Mouse (Mus musculus) olfactory bulb, adult 2 months (tissue): ENCODE measurements around the gene Rap1gap2. TPM values are rescaled to one million over a fixed set of nuclear protein-coding genes. Genes with fewer than 3 reads are reported as not detected.

Source experiments
- H3K27ac ChIP-seq: fragments of 200-500 bp; 2 replicates; pipeline ENCODE4 v1.5.1; 2012; ENCODE audit warnings: low read depth, low read length; ENCODE audit not compliant: insufficient read depth
- H3K4me1 ChIP-seq: fragments of 200-500 bp; 2 replicates; pipeline ENCODE4 v1.6.1; 2012; ENCODE audit warnings: low read length; ENCODE audit not compliant: control insufficient read depth, insufficient read depth
- H3K4me3 ChIP-seq: fragments of 200-500 bp; 2 replicates; pipeline ENCODE4 v1.5.1; 2012; ENCODE audit warnings: mild to moderate bottlenecking, low read depth, low read length, moderate library complexity; ENCODE audit not compliant: insufficient read depth
- CTCF ChIP-seq: fragments of 200-500 bp; IDR thresholded peaks from 2 replicates; pipeline ENCODE4 v1.5.1; 2012; ENCODE audit warnings: low read depth, mild to moderate bottlenecking, low read length, moderate library complexity; ENCODE audit not compliant: insufficient read depth
- POLR2A ChIP-seq: fragments of 200-500 bp; IDR thresholded peaks from 2 replicates; pipeline ENCODE4 v1.6.1; 2012; ENCODE audit warnings: mild to moderate bottlenecking, low read depth, low read length, moderate library complexity; ENCODE audit not compliant: insufficient read depth
- WGBS: fragments of 180-500 bp; shearing (Covaris S2); methylation state at CpG from one replicate; pipeline ENCODE4 v1.1.7; 2018; 5-methylcytosine and 5-hydroxymethylcytosine counted together
- polyA plus RNA-seq: library from polyadenylated mRNA; stranded (reverse); fragments of >200 nt; gene quantifications from 2 replicates; pipeline ENCODE4 v1.2.4, GENCODE M21; 2012; ENCODE audit warnings: low replicate concordance; ENCODE audit not compliant: missing spikeins, insufficient read depth, insufficient read length

Rap1gap2 gene
- polyA plus RNA-seq, 1 experiment: not detected

DNA sequence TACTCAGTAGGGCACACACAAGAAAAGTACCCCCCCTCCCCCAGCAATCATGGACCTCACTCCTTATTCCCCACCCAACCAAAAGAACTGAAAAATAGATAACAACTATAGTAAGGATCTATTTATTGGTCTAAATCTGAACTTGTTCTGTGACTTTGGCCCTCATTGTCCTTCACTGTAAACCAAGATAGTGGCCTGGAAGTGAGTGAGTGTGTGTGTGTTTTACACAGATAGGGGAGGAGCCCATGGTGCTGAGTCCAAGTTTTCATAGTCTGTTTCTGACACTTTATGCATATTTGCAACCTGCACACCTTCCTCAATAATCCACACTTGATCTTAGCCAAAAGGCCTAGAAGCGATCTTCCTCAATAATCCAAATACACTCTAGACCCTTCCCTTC is 38.0 kb upstream of the Rap1gap2 start:
- 0% methylated on average over 1 of the region's 1 CpGs for WGBS
- Histone ChIP-seq H3K4me1 (peaks cover 28% of the 10 kb centered on the region), H3K27ac (peak overlapping the region; percentile 54), H3K4me3 (peak overlapping the region; percentile 78)
- TF ChIP-seq CTCF: no peak
- no peak for TF ChIP-seq POLR2A

- H3K4me1 ChIP-seq: peaks cover 21% of the 10 kb centered on the region
- no peak overlapping the region for H3K4me3 ChIP-seq
- H3K27ac ChIP-seq: no peak overlapping the region
- WGBS: 96% methylated on average over 1 of the region's 1 CpGs
- TF ChIP-seq POLR2A (no peak), CTCF (no peak)
These were observed 37.3 kb upstream of the Rap1gap2 start for GRCm38 (mm10) chr11:74647966-74648365.

GRCm38 (mm10) chr11:74639628-74640027 is 28.9 kb upstream of the Rap1gap2 start:
- TF ChIP-seq CTCF (no peak), POLR2A (no peak)
- no peak overlapping the region for H3K27ac ChIP-seq
- WGBS: 56% methylated on average over 1 of the region's 1 CpGs

DNA sequence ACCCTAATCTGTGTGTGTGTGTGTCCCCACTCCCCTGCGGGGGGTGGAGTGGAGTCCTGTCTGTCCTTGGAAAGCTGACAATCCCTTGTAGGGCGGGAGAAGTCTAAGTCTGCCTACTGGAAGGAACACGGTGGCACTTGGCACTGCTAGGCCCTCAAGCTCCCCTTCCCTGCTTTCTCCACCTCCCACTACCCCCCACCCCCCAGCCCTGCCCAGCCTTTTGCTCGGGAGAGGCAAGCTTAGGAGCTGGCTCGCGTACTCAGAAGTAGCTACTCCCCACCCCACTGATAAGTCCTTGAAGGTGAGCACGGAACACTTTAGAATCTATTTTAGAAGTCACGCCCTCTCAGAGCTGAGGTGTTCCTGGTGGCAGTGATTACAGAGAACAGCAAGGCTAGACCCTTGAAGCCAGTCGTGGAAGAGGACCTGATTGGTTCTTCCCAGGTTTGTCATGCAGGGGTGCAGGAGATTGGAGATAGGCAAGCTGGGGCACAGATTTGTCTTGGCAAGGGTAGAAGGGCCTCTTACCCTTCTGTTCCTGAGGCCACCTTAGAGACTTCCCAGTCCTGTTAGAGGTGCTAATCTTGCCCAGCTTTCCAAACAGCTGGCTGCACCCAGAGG is 28.2 kb upstream of the Rap1gap2 start:
- Histone ChIP-seq H3K4me1 (peaks cover 15% of the 10 kb centered on the region), H3K4me3 (peak overlapping the region; percentile 58), H3K27ac (0 out of 2 replicates have a peak overlapping the region, but pooled peaks have one; percentile 52)
- TF ChIP-seq CTCF (no peak), POLR2A (no peak)
- 28% methylated on average over 9 of the region's 9 CpGs for WGBS

More at GRCm38 (mm10) chr11:74639628-74640027, 28.9 kb upstream of the Rap1gap2 start:
- H3K4me3 ChIP-seq: no peak overlapping the region
- peaks cover 15% of the 10 kb centered on the region for H3K4me1 ChIP-seq

- TF ChIP-seq POLR2A (no peak), CTCF (peak; percentile 37; the same call in 1 of the 2 replicates)
- Histone ChIP-seq H3K4me3 (peak overlapping the region; percentile 58), H3K27ac (peak overlapping the region; percentile 52), H3K4me1 (peaks cover 15% of the 10 kb centered on the region)
- 3% methylated on average over 86 of the region's 86 CpGs for WGBS
These were observed 27.5 kb upstream of the Rap1gap2 start for GRCm38 (mm10) chr11:74637971-74638790.

- Histone ChIP-seq H3K27ac (peak overlapping the region; percentile 34), H3K4me3 (peak overlapping the region; percentile 58), H3K4me1 (peaks cover 15% of the 10 kb centered on the region)
- no peak for TF ChIP-seq POLR2A
- no peak for TF ChIP-seq CTCF
- WGBS: 26% methylated on average over 8 of the region's 8 CpGs
These were observed 26.8 kb upstream of the Rap1gap2 start for GRCm38 (mm10) chr11:74637486-74637885.

DNA sequence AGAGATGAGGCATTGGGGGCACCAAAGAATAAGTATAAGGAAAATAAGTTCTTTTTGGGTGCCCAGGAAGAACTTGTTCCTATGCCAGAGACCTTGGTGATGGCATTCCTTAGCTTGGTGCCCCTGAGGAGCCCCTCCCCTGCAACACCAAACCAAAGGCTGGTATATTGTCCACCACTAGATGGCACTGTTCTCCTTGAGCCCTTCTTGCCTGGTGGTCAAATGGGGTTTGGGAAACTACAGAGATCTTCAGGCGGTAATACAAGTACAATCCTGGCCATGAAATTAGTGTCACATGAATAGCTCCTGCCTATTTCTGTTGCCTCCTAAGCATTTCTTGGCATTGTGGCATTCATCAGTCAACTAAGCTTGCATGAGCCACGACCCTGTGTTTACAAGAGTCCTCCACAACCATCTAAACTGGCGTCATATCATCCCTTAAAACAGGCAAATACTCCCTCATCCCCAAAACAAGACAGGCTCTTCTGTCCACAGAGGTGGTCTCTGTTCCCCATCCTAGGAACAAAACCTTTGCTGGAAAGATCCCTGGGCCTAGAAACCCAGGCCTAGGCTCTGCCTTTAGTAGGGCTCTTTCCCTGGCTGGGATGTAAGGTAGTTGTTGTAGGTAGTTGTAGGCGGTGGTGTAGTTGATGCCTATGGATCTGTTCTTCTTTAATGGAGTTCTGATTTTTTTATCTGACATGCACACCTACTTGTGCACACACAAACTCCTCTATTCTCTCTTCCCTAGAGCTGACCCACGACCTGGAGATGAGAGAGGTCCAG is 24.0 kb upstream of the Rap1gap2 start:
- Histone ChIP-seq H3K4me3 (no peak overlapping the region), H3K27ac (no peak overlapping the region), H3K4me1 (peaks cover 15% of the 10 kb centered on the region)
- 69% methylated on average over 5 of the region's 5 CpGs for WGBS
- peak; percentile 50 for TF ChIP-seq CTCF
- TF ChIP-seq POLR2A: no peak

DNA sequence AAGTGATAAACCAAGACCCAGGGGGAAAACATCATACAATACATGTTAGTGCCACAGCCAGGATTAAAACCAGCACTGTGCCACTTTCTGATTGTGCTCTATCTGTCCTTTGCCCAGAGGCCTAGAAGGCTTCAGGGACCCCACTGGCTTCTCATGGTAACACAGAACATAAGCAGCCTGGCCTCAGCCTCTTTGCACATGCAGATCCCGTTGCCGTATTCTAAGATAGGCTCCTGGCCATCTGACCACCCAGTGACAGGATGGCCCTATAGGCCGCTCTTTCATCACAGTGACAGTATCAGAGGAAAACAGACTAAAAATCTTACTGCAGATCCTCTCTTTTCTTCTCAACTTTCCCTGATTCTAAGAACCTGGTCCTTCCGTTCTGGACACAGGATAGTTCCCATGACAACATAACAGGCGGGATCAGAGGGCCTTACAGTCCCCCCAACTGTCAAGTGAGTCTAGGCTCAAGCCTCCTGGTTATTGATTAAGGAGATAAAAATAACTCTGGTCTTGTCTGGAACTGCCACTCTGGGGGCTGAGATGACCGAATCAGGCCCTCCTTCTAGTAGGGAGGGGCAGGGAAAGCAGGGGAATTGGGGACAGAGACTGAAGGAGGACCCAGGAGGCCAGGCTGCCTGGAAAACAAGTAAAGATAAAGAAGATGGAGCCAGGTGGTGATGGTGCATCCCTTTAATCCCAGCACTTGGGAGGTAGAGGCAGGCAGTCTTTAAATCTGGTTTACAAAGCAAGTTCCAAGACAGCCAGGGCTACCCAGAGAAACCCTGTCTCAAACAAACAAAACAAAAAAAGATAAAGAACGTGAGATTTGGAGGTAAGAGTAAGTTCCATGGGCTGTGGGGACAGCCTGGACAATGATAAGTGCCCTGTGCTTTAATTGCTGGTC is 21.4 kb upstream of the Rap1gap2 start:
- TF ChIP-seq POLR2A (no peak), CTCF (no peak)
- no peaks in the 10 kb centered on the region for H3K4me1 ChIP-seq
- H3K27ac ChIP-seq: no peak overlapping the region
- no peak overlapping the region for H3K4me3 ChIP-seq
- 78% methylated on average over 7 of the region's 7 CpGs for WGBS
